Mouse (Mus musculus): ENCODE data around the gene Gm28168.
"Not testable (repeated sequence)": the region's sequence is repeated elsewhere in the genome, so short reads cannot be mapped to it uniquely, and the experiment has no call there.

The Gm28168 gene

DNA sequence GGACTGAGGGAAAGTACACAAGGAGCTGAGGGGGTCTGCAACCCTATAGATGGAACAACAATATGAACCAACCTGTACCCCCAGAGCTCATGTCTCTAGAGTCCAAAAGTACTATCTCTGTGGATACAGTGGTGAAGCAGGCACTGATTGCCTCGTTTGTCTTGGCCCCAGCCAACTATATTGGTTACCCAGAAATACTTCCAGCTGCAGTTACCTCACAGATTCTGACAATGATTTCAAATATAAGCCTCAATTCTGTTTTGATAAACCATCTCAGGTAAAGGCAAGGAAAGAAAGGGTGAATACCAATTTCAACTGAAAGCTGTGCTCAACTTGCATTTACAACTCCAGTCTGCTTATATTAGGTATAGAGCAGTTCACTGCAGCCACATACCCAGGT, at the start of gene Gm28168:
Gm28168 (plus strand) TSS at position 301 of the 400 bp plus-strand sequence.
- not testable (repeated sequence) for DNase-seq

DNA sequence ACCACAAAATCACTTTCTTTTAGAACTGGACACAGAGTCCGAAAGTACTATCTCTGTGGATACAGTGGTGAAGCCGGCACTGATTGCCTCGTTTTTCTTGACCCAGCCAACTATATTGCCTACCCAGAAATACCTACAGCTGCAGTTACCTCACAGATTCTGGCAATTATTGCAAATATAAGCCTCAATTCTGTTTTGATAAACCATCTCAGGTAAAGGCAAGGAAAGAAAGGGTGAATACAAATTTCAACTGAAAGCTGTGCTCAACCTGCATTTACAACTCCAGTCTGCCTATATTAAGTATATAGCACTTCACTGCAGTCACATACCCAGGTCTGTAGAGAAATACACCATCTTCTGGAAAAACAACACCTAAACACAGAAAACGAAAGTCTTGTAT, 37.8 kb downstream of the Gm28168 start, which contains the start of gene Gm7145:
Gm7145 (plus strand) TSS at position 301 of the 400 bp plus-strand sequence.
- DNase-seq = no peak

Data from kidney, adult 11 months (tissue).